Comparison of ENCODE assay signal across 33 mouse cellular contexts in genomic region chr5:100613896-100614768, GRCm38 (mm10). TPM values are rescaled to one million over a fixed set of nuclear protein-coding genes. Genes with fewer than 3 reads are reported as not detected.
DNase-seq lines count a peak whose midpoint lies in the region; ATAC-seq and TF ChIP-seq lines count a peak whose summit lies in the region.
"Had no signal": no experiment of that assay in that cellular context is flagged by ENCODE, and none has a peak within 500 bp of the region (broad histone marks: within the 10 kb centered on the region; RNA-seq: fewer than 3 reads in every experiment).

No protein-coding gene starts in this region.

- DNase-seq in lung, postnatal 25 days (ENCODE audit: low spot score): peak; percentile 28
- no peak for DNase-seq in lung, adult 2 months
- DNase-seq in yolk sac, embryonic 10.5 days (ENCODE audit: low spot score): no peak
- DNase-seq in spleen, adult 18-20 months: no peak
- no peak for DNase-seq in cerebellum, adult 11 months
- DNase-seq: adrenal gland, postnatal 10 days; cerebellum, adult 18-20 months; cerebellum, postnatal 10 days; gastrocnemius, postnatal 10 days; heart, postnatal 10 days; kidney, adult 11 months; kidney, postnatal 25 days; lung, adult 18-20 months; lung, postnatal 4 days; midbrain, embryonic 14.5 days; right cerebral cortex, adult 18-20 months; right cerebral cortex, postnatal 4 days had no signal

- 76% methylated on average over 17 of the region's 17 CpGs for WGBS in lung, adult 2 months
- 52% methylated on average over 17 of the region's 17 CpGs for WGBS in bone marrow, adult 2 months

- H3K4me1 ChIP-seq in lung, adult 2 months (ENCODE audit: control insufficient read depth, insufficient read depth, low read length): no peaks in the 10 kb centered on the region
- H3K4me1 ChIP-seq in bone marrow, adult 2 months (ENCODE audit: control insufficient read depth, insufficient read depth, low read length): peaks cover 5% of the 10 kb centered on the region
- H3K4me1 ChIP-seq: embryonic facial prominence, embryonic 10.5 days; embryonic facial prominence, embryonic 15.5 days; forebrain, embryonic 13.5 days; heart, embryonic 13.5 days; hindbrain, embryonic 10.5 days; hindbrain, embryonic 15.5 days; kidney, embryonic 15.5 days; limb, embryonic 13.5 days; neural tube, embryonic 15.5 days had no signal

- no peak for TF ChIP-seq POLR2A in lung, adult 2 months (IDR thresholded peaks at IDR 0.05; ENCODE audit: borderline replicate concordance, extremely low read depth, low read depth, low read length)
- no peak for TF ChIP-seq POLR2A in bone marrow, adult 2 months (IDR thresholded peaks at IDR 0.05; ENCODE audit: borderline replicate concordance, control insufficient read depth, low read depth, low read length)

- ATAC-seq in megakaryocyte, adult 5-6 weeks (ENCODE audit: poor library complexity, severe bottlenecking): peak; percentile 93
- ATAC-seq: forebrain, embryonic 13.5 days; inflammation-experienced regulatory T-cells, adult 6 months had no signal

- no peak for TF ChIP-seq CTCF in lung, adult 2 months (IDR thresholded peaks at IDR 0.05; ENCODE audit: insufficient read depth, low read length)
- TF ChIP-seq CTCF in bone marrow, adult 2 months (IDR thresholded peaks at IDR 0.05; ENCODE audit: control insufficient read depth, insufficient read depth, low read length): no peak

- no peak overlapping the region for H3K4me3 ChIP-seq in lung, adult 2 months (replicated peaks; ENCODE audit: extremely low read depth, low read depth, low read length)
- H3K4me3 ChIP-seq in bone marrow, adult 2 months (replicated peaks; ENCODE audit: control insufficient read depth, low read depth, low read length): no peak overlapping the region
- H3K4me3 ChIP-seq: embryonic facial prominence, embryonic 10.5 days; embryonic facial prominence, embryonic 15.5 days; forebrain, embryonic 13.5 days; heart, embryonic 13.5 days; hindbrain, embryonic 10.5 days; hindbrain, embryonic 15.5 days; kidney, embryonic 15.5 days; left cerebral cortex, adult 2 months; limb, embryonic 13.5 days; neural tube, embryonic 15.5 days had no signal

- peak overlapping the region; percentile 61; the same call in 1 of the 2 replicates for H3K27ac ChIP-seq in bone marrow, adult 2 months (ENCODE audit: control insufficient read depth, insufficient read depth, low read depth, low read length, poor library complexity)
- H3K27ac ChIP-seq: embryonic facial prominence, embryonic 10.5 days; embryonic facial prominence, embryonic 15.5 days; forebrain, embryonic 13.5 days; heart, embryonic 13.5 days; hindbrain, embryonic 10.5 days; hindbrain, embryonic 15.5 days; kidney, embryonic 15.5 days; left cerebral cortex, adult 2 months; limb, embryonic 13.5 days; neural tube, embryonic 15.5 days had no signal

RNA-seq across cellular contexts. Expression of gene Plac8, which starts 42.1 kb away (rescaled TPM):
- 49.8 and 87.4 TPM in 2 replicates for polyA plus RNA-seq in lung, adult 2 months (2012; rRNA removed)
- 49.3 and 141 TPM in 2 replicates for polyA plus RNA-seq in bone marrow, adult 2 months (2011; ENCODE audit: insufficient read depth, insufficient read length, low replicate concordance, missing spikeins)
- total RNA-seq in megakaryocyte, adult 5-6 weeks (2015): 1,942 and 2,045 TPM in 2 replicates
- total RNA-seq in megakaryocyte, adult 5-6 weeks (2017): 1,369 and 1,731 TPM in 2 replicates
- total RNA-seq: layer of hippocampus, adult 18-20 months; layer of hippocampus, postnatal 10 days; left cerebral cortex, adult 2 months; left cerebral cortex, postnatal 36 days had no signal
